Mouse (Mus musculus) testis, adult 2 months (tissue): ENCODE results near the gene Card6.

ENCODE experiments used
- CTCF ChIP-seq: fragments of 200-500 bp; IDR thresholded peaks from 2 replicates; pipeline ENCODE4 v1.5.1; 2012; ENCODE audit warnings: low read depth, mild to moderate bottlenecking, inconsistent platforms, low read length, moderate library complexity; ENCODE audit not compliant: control insufficient read depth, insufficient read depth, insufficient replicate concordance
- POLR2A ChIP-seq: fragments of 200-500 bp; IDR thresholded peaks from 2 replicates; pipeline ENCODE4 v1.6.1; 2012; ENCODE audit warnings: low read depth, mild to moderate bottlenecking, inconsistent platforms, low read length, moderate library complexity; ENCODE audit not compliant: control insufficient read depth

DNA sequence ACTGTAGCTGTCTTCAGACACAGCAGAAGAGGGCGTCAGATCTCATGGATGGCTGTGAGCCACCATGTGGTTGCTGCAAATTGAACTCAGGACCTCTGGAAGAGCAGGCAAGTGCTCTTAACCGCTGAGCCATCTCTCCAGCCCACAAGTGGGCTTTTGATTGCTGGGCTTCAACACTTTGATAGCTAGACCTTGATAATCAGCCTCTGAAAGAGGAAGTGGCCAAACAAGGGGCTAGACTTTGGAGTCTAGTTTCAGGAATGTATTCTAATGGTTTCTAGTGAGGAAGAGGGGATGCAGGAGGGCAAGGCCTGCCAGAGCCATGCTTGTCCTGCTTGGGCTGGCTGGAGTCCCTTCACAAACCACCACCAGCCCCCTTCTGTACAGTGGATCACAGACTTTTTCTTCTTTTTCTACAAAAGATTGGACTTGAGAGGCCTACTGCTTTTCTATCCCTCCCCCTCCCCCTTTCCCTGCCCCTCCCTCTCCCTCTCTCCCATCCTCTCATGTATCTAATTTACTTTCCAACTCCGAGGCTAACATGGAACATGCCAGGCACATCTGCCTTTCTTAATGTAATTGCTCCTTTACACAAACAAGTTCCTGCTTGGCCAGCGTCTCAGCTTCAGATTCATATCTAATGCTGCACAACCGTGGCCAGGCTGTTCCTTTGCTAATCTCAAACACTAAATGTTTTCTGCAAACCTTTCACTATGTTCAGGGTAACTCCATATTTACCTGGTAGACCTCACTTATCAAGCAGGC, 20.0 kb upstream of the Card6 start:
- TF ChIP-seq CTCF (no peak), POLR2A (no peak)
